Mouse (Mus musculus) stomach, postnatal 0 days (tissue): ENCODE results near the gene Mrgprg. TPM values are rescaled to one million over a fixed set of nuclear protein-coding genes. Genes with fewer than 3 reads are reported as not detected.

Source experiments
- ATAC-seq: fragments of 200-750 bp; cut with Nextera tagmentation; 2 replicates; pipeline ENCODE4 v1.8.0; 2017; ENCODE audit not compliant: low FRiP score, low TSS enrichment
- DNase-seq: peaks from one replicate; pipeline ENCODE4 v3.0.0-alpha.2; 2016; ENCODE audit warnings: low spot score
- H3K27ac ChIP-seq: fragments of 300-500 bp; sonication (generic); replicated peaks from 2 replicates; pipeline ENCODE4 v1.5.1; 2014; ENCODE audit warnings: mild to moderate bottlenecking, control low read depth
- H3K27me3 ChIP-seq: fragments of 300-500 bp; sonication (generic); 2 replicates; pipeline ENCODE4 v1.6.1; 2014; ENCODE audit warnings: low read length; ENCODE audit not compliant: control insufficient read depth, insufficient read depth
- H3K36me3 ChIP-seq: fragments of 300-500 bp; sonication (generic); 2 replicates; pipeline ENCODE4 v1.6.1; 2014; ENCODE audit warnings: low read length, mixed read lengths; ENCODE audit not compliant: control insufficient read depth, insufficient read depth
- H3K4me1 ChIP-seq: fragments of 300-500 bp; sonication (generic); replicated peaks from 2 replicates; pipeline ENCODE4 v1.6.1; 2014; ENCODE audit warnings: antibody characterized with exemption; ENCODE audit not compliant: control insufficient read depth, insufficient read depth
- H3K4me2 ChIP-seq: fragments of 300-500 bp; sonication (generic); replicated peaks from 2 replicates; pipeline ENCODE4 v1.6.1; 2014; ENCODE audit warnings: low read depth, mild to moderate bottlenecking, control low read depth, moderate library complexity
- H3K4me3 ChIP-seq: fragments of 300-500 bp; sonication (generic); 2 replicates; pipeline ENCODE4 v1.5.1; 2014; ENCODE audit warnings: low read depth, low read length, control low read depth
- H3K9ac ChIP-seq: fragments of 300-500 bp; sonication (generic); 2 replicates; pipeline ENCODE4 v1.6.1; 2014; ENCODE audit warnings: mild to moderate bottlenecking, low read length, control low read depth, mixed read lengths
- H3K9me3 ChIP-seq: fragments of 300-500 bp; sonication (generic); 2 replicates; pipeline ENCODE4 v1.6.1; 2016; ENCODE audit warnings: low read length; ENCODE audit not compliant: control insufficient read depth
- CTCF ChIP-seq: IDR thresholded peaks from 2 replicates; pipeline ENCODE4 v1.5.1; 2016; ENCODE audit warnings: antibody characterized with exemption, low read depth, mild to moderate bottlenecking, moderate library complexity
- EP300 ChIP-seq: optimal IDR thresholded peaks from 2 replicates; pipeline ENCODE3; 2016; ENCODE audit warnings: antibody characterized with exemption
- WGBS: fragments of 180-500 bp; shearing (Covaris S2); extraction: QIAGEN DNeasy Blood & Tissue Kit; methylation state at CpG from one replicate; pipeline ENCODE4 v1.1.7; 2014; 5-methylcytosine and 5-hydroxymethylcytosine counted together
- polyA plus RNA-seq: library from polyadenylated mRNA; unstranded; fragments of >200 nt; fragmentation: Nextera tagmentation; extraction: Ambion mirVana; gene quantifications from 2 replicates; pipeline ENCODE4 v1.2.1, GENCODE M21; 2015

Mrgprg gene
- polyA plus RNA-seq, 1 experiment from 2014 or later: not detected

DNA sequence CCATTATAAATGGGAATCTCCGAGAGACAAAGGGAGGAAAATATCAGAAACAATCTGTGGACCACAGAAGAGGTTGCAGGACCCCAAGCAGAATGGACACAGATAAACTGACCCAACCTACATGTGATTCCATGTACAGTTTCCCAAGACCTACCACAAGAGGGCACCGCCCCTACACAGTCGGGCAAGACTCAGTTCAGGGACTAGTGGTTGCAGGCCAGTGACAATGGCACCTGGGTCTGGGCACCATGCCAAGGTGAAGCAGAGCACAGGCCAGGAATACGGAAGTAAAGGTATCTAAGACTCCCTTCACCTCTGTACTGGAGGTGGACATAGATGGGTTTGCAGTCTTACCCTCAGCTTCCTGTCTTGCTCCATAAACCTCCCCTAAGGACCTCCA is 26.3 kb upstream of the Mrgprg start:
- ATAC-seq (peak; percentile 90), DNase-seq (peak; percentile 90)
- H3K9me3 ChIP-seq: no peaks in the 10 kb centered on the region; the same call in 1 of the 2 replicates
- WGBS: 49% methylated on average over 4 of the region's 4 CpGs
- H3K9ac ChIP-seq: no peak overlapping the region
- no peak overlapping the region for H3K4me2 ChIP-seq
- no peaks in the 10 kb centered on the region for H3K4me1 ChIP-seq
- TF ChIP-seq CTCF (peak; percentile 85), EP300 (no peak)
- H3K4me3 ChIP-seq: no peak overlapping the region
- no peak overlapping the region for H3K27ac ChIP-seq
- peaks cover 10% of the 10 kb centered on the region; the same call in 1 of the 2 replicates for H3K36me3 ChIP-seq
- H3K27me3 ChIP-seq: no peaks in the 10 kb centered on the region

DNA sequence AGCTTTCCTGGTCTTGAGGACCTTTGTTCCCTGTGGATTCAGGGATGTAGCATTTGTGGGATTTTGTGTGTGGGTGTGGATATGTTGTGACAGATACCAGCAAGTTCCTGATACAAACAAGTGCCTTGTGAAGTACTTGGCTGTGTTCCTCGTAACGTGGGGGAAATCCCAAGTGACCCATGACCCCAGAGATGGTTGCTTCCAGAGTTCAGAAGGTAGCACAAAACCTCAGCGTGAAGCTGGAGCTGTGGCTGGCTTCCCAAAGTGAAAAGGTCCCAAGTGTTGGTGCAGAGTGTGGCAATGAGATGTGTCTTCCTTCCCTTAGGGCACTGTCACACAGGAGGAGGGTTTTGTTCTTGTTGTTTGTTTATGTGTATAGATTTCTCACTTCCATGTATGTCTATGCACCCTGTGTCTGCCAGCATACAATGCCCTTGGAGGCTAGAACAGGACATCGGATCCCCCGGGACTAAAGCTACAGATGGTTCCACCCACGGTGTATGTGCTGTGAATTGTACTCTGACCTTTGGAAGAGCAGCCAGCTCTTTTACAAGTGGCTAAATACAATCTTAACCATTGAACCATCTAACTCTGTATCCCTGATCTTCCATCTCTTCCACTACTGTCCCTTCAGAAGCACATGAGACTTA is 25.7 kb upstream of the Mrgprg start:
- DNase-seq: no peak

GRCm38 (mm10) chr7:143783996-143784829 is 17.4 kb upstream of the Mrgprg start, which contains the start of gene Mrgpre:
Mrgpre (minus strand) TSS chr7:143784500.
- peak within 1 kb of the TSS; percentile 34 for H3K4me3 ChIP-seq
- H3K36me3 ChIP-seq: no peaks in the 10 kb centered on the region
- TF ChIP-seq CTCF (no peak), EP300 (no peak)
- no peaks in the 10 kb centered on the region for H3K9me3 ChIP-seq
- H3K4me2 ChIP-seq: peak within 1 kb of the TSS; percentile 62
- WGBS: 2% methylated on average over 21 of the region's 21 CpGs
- peaks cover 3% of the 10 kb centered on the region; the same call in 1 of the 2 replicates for H3K4me1 ChIP-seq
- H3K27ac ChIP-seq: peak within 1 kb of the TSS; percentile 70
- no peaks in the 10 kb centered on the region for H3K27me3 ChIP-seq
- DNase-seq (peak; percentile 86), ATAC-seq (peak; percentile 91)
- H3K9ac ChIP-seq: peak within 1 kb of the TSS; percentile 51

More for the DNA sequence above, 25.7 kb upstream of the Mrgprg start:
- Histone ChIP-seq H3K27me3 (no peaks in the 10 kb centered on the region), H3K4me3 (no peak overlapping the region), H3K36me3 (peaks cover 4% of the 10 kb centered on the region; the same call in 1 of the 2 replicates), H3K4me1 (no peaks in the 10 kb centered on the region), H3K27ac (no peak overlapping the region), H3K4me2 (no peak overlapping the region), H3K9ac (no peak overlapping the region), H3K9me3 (no peaks in the 10 kb centered on the region; the same call in 1 of the 2 replicates)
- TF ChIP-seq CTCF (no peak), EP300 (no peak)
- no peak for ATAC-seq
- 67% methylated on average over 6 of the region's 6 CpGs for WGBS

DNA sequence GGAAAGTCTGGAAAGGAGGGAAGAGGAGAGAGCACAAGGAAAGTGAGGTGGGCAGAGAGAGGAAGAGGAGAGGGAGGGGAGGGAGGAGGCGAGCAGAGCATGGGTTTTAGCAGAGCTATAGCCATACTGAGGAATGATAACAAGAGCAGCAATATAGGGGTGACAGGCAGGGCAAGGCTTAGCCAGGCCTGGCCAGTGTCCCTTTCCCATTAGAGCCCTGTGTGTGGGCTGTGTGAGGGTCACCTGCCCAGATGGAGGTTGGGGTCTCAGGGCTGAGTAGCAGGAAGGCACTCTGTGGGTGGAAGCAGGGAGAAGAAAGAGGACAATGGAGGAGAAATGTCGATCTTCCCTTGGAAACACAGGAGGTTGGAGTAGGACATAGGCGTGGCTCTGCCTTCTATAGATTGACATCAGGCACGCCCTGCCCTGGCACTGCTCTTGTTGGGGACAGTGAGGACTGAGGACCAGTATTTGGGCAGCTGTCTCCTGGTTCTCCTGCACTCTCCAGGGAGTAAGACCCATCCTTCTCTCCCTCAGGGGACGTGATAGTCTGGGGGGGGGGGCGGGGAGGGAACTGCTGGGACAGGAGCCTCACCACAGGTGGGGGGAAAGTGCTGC is 16.7 kb upstream of the Mrgprg start:
- H3K27ac ChIP-seq: peak overlapping the region; percentile 70
- peak overlapping the region; percentile 62 for H3K4me2 ChIP-seq
- 17% methylated on average over 6 of the region's 6 CpGs for WGBS
- DNase-seq (no peak), ATAC-seq (peak; percentile 56)
- H3K9ac ChIP-seq: peak overlapping the region; percentile 51
- H3K4me3 ChIP-seq: peak overlapping the region; percentile 34
- H3K27me3 ChIP-seq: no peaks in the 10 kb centered on the region
- no peak for TF ChIP-seq EP300
- TF ChIP-seq CTCF: no peak
- H3K9me3 ChIP-seq: no peaks in the 10 kb centered on the region
- peaks cover 3% of the 10 kb centered on the region; the same call in 1 of the 2 replicates for H3K4me1 ChIP-seq
- no peaks in the 10 kb centered on the region for H3K36me3 ChIP-seq

DNA sequence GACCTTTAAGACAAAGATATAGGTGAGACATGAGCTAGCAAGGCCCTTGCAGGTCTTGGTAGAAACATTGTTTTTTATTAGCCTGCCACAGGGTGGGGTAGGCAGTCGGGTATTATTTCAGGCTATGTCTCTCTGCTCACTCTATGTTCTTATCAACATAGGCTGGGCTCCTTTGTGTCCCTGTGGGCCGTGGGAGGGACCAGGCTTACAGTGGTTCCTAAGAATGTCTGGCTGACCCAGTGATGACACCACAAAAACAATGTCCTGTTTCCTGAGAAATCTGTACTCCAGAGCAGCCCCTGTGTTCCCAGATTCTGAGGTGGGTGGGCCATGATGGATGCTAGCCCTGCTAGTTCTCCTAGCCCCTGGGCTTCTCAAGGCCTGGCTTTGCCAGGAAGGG is 10.6 kb upstream of the Mrgprg start:
- Histone ChIP-seq H3K27ac (no peak overlapping the region), H3K9me3 (no peaks in the 10 kb centered on the region), H3K36me3 (no peaks in the 10 kb centered on the region), H3K4me1 (no peaks in the 10 kb centered on the region), H3K27me3 (no peaks in the 10 kb centered on the region), H3K4me2 (no peak overlapping the region), H3K4me3 (no peak overlapping the region), H3K9ac (no peak overlapping the region)
- TF ChIP-seq CTCF (no peak), EP300 (no peak)
- WGBS: 31% methylated on average over 2 of the region's 2 CpGs
- DNase-seq (no peak), ATAC-seq (no peak)
